Mouse (Mus musculus): ENCODE data around the gene Xrcc6.

- no peak for TF ChIP-seq CTCF (IDR thresholded peaks at IDR 0.05; ENCODE audit: low read depth)
- no peak for TF ChIP-seq EP300 (IDR thresholded peaks at IDR 0.05; ENCODE audit: low read depth)
Observed at GRCm38 (mm10) chr15:81969173-81969572, 18.5 kb upstream of the Xrcc6 start.

Measured in liver, embryonic 14.5 days (tissue).